Mouse (Mus musculus): ENCODE results near the gene Gm4969.

GRCm38 (mm10) chr7:19054777-19055076, 63.4 kb downstream of the Gm4969 start:
- TF ChIP-seq CTCF (conservative IDR thresholded peaks at IDR 0.05; ENCODE audit: low read length) (no peak), POU5F1 (IDR thresholded peaks at IDR 0.05; ENCODE audit: borderline replicate concordance, low read length) (no peak)
